Mouse (Mus musculus): Measurements from ENCODE around the gene Pptc7. TPM values are rescaled to one million over a fixed set of nuclear protein-coding genes. Genes with fewer than 3 reads are reported as not detected.

Pptc7 gene
- polyA plus RNA-seq, 1 experiment from 2014 or later: 10.7 TPM

DNA sequence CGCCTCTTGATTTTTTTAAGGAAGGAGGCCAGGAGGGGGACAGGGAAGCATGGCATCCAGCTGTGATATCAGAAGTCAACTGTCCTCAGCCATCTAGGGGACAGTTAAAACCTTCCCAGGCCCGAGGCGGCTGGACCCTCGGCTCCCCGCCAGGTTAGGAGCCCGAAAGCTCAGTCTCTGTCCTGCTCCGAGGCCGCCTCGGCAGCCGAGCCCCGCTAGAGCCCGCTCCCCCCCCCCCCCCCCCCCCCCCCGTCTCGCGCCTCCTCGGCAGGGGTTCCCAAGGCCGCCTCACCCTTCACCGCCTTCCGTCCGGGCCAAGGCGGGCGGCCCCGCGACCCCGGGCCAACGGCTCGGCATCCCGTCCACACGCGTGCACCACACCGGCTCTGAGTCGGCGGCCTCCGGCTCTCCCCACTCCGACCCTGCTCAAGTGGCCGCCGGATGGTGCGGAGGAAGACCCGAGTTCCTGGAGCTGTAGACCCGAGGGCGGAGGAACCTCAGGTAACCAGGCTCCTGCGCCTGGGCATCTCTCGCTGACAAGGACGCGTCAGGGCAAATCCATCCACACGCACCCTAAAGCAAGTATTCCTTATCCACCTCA, 87.5 kb downstream of the Pptc7 start, which contains the start of gene Gpn3:
Gene Gpn3, plus strand, starts transcription at position 286 of the 601 bp plus-strand sequence.
- Histone ChIP-seq H3K4me1 (peaks cover 22% of the 10 kb centered on the region), H3K4me3 (replicated peaks) (peak within 1 kb of the TSS; percentile 68), H3K9ac (peak within 1 kb of the TSS; percentile 87), H3K4me2 (peak within 1 kb of the TSS; percentile 71), H3K27me3 (no peaks in the 10 kb centered on the region), H3K36me3 (replicated peaks) (peaks cover 40% of the 10 kb centered on the region), H3K27ac (peak within 1 kb of the TSS; percentile 98), H3K9me3 (no peaks in the 10 kb centered on the region)
- peak; percentile 86 for ATAC-seq (ENCODE audit: low FRiP score)
- WGBS: under 1% methylated on average over 36 of the region's 46 CpGs

DNA sequence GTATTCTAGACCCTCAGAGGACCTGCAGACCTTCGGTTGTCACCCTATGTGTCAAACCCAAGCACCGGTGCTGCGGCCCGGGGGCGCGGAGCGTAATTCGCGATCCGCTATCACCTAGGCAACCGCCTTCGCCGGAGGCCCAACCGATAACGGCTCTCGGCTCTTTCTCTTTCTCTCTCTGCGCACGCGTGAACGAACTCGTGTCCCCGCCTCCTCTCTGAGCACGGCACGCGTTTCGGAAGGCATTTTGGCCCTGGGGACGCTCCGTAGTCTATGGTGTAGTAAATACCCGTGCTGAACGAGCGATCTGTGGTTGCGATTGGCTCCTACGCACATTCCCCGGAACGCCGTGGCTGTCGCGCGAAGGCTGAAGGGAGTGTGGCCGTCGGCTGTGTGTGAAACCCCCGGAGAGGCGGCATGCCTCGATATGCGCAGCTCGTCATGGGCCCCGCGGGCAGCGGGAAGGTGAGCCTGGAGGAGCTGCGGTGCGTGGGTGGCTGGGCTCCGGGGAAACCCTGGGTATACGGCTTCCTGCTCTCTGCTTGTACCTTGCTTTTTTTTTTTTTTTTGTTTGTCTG, 88.1 kb downstream of the Pptc7 start, which contains the start of gene Fam216a:
Gene Fam216a, minus strand, starts transcription at position 173 of the 578 bp plus-strand sequence.
- Histone ChIP-seq H3K9ac (peak within 1 kb of the TSS; percentile 87), H3K4me1 (peaks cover 22% of the 10 kb centered on the region), H3K9me3 (no peaks in the 10 kb centered on the region), H3K4me3 (replicated peaks) (peak within 1 kb of the TSS; percentile 68), H3K27ac (peak within 1 kb of the TSS; percentile 98), H3K36me3 (replicated peaks) (peaks cover 34% of the 10 kb centered on the region), H3K4me2 (peak within 1 kb of the TSS; percentile 71), H3K27me3 (no peaks in the 10 kb centered on the region)
- under 1% methylated on average over 53 of the region's 53 CpGs for WGBS
- ATAC-seq (ENCODE audit: low FRiP score): peak; percentile 94

DNA sequence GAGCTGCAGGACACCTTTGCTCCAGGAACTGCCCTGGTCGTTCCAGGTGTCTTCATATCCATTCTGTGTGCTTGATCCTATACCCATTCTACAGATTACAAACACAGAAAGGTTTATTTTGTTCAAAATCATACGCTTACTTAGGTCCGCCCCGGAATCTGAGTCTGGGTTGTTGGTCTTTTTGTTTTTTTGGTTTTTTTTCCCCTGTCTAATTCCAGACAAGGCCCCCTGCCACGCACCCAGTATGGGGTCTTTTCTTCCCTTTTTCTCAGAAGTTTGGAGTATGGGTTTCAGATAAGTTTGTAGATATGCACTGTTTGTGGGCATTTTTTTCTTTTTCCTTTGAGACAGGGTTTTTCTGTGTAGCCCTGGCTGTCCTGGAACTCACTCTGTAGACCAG, 88.7 kb downstream of the Pptc7 start:
- Histone ChIP-seq H3K9me3 (no peaks in the 10 kb centered on the region), H3K27me3 (no peaks in the 10 kb centered on the region), H3K27ac (peak overlapping the region; percentile 88), H3K4me3 (replicated peaks) (peak overlapping the region; percentile 68), H3K4me2 (peak overlapping the region; percentile 71), H3K4me1 (peaks cover 22% of the 10 kb centered on the region), H3K36me3 (replicated peaks) (peaks cover 28% of the 10 kb centered on the region), H3K9ac (peak overlapping the region; percentile 76)
- WGBS: 6% methylated on average over 5 of the region's 5 CpGs
- ATAC-seq (ENCODE audit: low FRiP score): no peak

Other genes with a start within 250 kb of the Pptc7 start
- 13.7 and 14.0 TPM in 2 replicates for gene Cux2, start 234.3 kb upstream of the Pptc7 start, polyA plus RNA-seq (2016; fragmentation: Nextera tagmentation; extraction: Ambion mirVana)
- gene Myl2, start 183.4 kb upstream of the Pptc7 start, polyA plus RNA-seq (2016; fragmentation: Nextera tagmentation; extraction: Ambion mirVana): 1.5 and 2.5 TPM in 2 replicates
- gene Ccdc63, start 143.5 kb upstream of the Pptc7 start, polyA plus RNA-seq (2016; fragmentation: Nextera tagmentation; extraction: Ambion mirVana): not detected in 2 replicates
- 324 and 337 TPM in 2 replicates for gene Ppp1cc, start 126.1 kb upstream of the Pptc7 start, polyA plus RNA-seq (2016; fragmentation: Nextera tagmentation; extraction: Ambion mirVana)
- gene Hvcn1, start 77.6 kb upstream of the Pptc7 start, polyA plus RNA-seq (2016; fragmentation: Nextera tagmentation; extraction: Ambion mirVana): 7.5 and 8.4 TPM in 2 replicates
- gene Tctn1, start 19.9 kb upstream of the Pptc7 start, polyA plus RNA-seq (2016; fragmentation: Nextera tagmentation; extraction: Ambion mirVana): 4.4 and 5.5 TPM in 2 replicates
- 12.7 and 15.8 TPM in 2 replicates for gene Rad9b, start 69.9 kb downstream of the Pptc7 start, polyA plus RNA-seq (2016; fragmentation: Nextera tagmentation; extraction: Ambion mirVana)
- gene Vps29, start 70.0 kb downstream of the Pptc7 start, polyA plus RNA-seq (2016; fragmentation: Nextera tagmentation; extraction: Ambion mirVana): 174 and 186 TPM in 2 replicates
- 60.5 and 62.6 TPM in 2 replicates for gene Gpn3, start 87.5 kb downstream of the Pptc7 start, polyA plus RNA-seq (2016; fragmentation: Nextera tagmentation; extraction: Ambion mirVana)
- gene Fam216a, start 88.0 kb downstream of the Pptc7 start, polyA plus RNA-seq (2016; fragmentation: Nextera tagmentation; extraction: Ambion mirVana): 106 and 115 TPM in 2 replicates
- gene Arpc3, start 107.5 kb downstream of the Pptc7 start, polyA plus RNA-seq (2016; fragmentation: Nextera tagmentation; extraction: Ambion mirVana): 111 and 128 TPM in 2 replicates
- 49.2 and 50.5 TPM in 2 replicates for gene Anapc7, start 137.3 kb downstream of the Pptc7 start, polyA plus RNA-seq (2016; fragmentation: Nextera tagmentation; extraction: Ambion mirVana)
- 57.9 and 61.2 TPM in 2 replicates for gene Atp2a2, start 217.9 kb downstream of the Pptc7 start, polyA plus RNA-seq (2016; fragmentation: Nextera tagmentation; extraction: Ambion mirVana)

All from forebrain, embryonic 12.5 days (tissue).